Mouse (Mus musculus) thymus, adult 2 months (tissue): Measurements from ENCODE around the gene Cmss1.

Experiments used
- CTCF ChIP-seq: fragments of 200-500 bp; IDR thresholded peaks from 2 replicates; pipeline ENCODE4 v1.5.1; 2012; ENCODE audit warnings: mild to moderate bottlenecking, control low read depth, low read length, moderate library complexity, borderline replicate concordance; ENCODE audit not compliant: control insufficient read depth, poor library complexity, insufficient read depth; ENCODE audit errors: extremely low read depth
- POLR2A ChIP-seq: fragments of 200-500 bp; IDR thresholded peaks from 2 replicates; pipeline ENCODE4 v1.6.1; 2012; ENCODE audit warnings: mild to moderate bottlenecking, low read length, control low read depth, moderate library complexity; ENCODE audit not compliant: control insufficient read depth, poor library complexity, insufficient read depth; ENCODE audit errors: extremely low read depth

DNA sequence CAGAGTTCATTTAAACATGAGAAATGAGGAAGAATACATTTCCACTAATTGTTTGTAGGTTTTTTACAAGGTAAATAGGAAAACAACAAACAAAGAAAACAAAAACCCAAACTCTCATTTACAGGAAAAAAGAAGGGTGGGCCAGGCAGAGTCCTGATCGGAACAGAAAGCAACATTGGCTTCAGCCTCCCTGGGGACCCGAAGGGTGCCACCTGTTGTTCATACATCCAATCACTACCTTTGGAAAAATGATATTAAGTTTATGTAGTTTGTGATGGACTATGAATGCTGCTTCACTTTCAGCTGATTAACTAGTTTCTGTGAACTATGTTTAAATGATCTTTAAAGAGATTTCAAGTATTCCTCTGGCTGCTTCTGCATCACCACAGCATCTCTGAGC is 55.0 kb downstream of the Cmss1 start:
- TF ChIP-seq POLR2A (no peak), CTCF (no peak)
